Mouse (Mus musculus) cerebellum, adult 9-11 months (tissue): ENCODE data around the gene Usp53.
"Not testable (repeated sequence)": the region's sequence is repeated elsewhere in the genome, so short reads cannot be mapped to it uniquely, and the experiment has no call there.

Experiments
- DNase-seq: peaks from one replicate; pipeline ENCODE4 v3.0.0; 2022

Usp53 gene

DNA sequence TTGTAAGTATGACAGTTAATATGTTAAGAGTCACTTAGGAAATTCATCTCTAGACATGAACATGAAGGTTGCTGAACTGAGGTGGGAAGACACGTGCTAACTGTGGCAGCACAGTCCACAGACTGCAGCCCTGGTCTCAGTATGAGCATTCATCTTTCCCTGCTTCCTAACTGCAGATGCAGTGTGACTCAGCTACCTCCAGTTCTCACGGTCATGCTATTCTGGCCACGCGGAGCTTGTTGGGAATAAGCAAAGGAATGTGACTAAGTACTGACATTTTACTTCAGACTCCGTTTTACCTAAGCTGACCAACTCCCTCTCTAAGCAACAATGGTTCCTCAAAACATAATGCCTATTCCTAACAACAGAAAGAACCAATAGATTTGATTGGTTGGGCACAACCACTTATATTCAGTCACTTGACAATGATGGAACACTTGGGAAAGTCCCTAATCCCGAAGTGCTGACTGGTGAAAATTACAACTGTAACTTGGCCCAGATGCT is 40.9 kb downstream of the Usp53 start:
- DNase-seq: no peak

DNA sequence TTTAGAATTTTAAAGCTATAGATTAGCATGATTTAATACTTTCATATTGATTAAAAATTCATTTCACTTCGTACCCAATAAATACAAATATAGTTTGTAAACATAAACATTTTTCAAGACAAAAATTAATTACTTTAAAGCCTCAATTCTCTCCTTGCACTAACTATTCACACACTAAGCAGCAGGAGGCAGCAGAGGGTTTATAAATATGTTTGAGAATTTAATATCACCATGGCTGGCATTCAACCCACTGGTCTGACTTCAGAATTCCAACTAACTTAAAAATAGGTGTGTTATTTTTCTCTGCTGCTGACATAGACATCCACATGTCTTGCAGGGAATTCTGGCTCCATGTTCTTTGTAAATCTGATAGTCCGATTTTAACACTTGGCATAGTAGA is 45.1 kb downstream of the Usp53 start:
- DNase-seq: no peak

DNA sequence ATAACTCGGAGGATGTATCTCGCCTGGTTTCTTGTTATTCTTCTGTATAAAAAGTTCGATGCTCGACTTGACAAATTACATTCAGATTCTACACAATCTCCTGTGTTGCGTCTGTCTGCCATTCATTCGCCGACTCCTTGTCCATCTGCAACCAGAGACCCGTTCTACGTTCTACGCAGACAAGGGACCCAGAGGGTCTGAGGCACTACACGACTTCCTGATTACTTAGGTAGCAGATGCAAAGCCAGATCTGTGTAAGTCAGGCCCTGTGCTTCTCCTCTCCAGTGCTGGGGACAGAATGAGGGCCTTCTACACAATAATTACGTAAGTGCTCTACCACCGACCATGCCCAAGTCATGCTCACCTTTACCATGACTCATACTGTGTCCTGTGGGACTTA is 47.1 kb downstream of the Usp53 start:
- DNase-seq: not testable (repeated sequence)

DNA sequence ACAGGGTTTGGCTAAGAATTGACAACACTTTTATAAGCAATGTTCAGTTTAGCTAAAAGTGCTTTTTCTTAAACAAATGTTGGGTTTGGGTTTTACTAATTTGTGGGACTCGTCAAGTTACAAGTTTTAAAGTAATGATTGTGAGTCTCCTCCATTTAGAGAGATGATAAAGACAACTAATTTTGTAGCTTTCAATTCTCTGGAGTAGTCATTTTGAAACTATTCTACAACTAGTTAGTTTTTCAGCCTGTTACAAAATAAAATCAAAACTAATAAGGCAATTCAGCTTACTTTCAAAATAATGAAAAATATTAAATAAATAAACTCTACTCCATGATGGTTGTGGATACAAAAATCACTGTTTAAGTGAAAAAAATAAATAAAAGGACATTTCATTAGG is 51.8 kb downstream of the Usp53 start:
- DNase-seq: no peak

- DNase-seq: no peak
Observed at GRCm38 (mm10) chr3:122929723-122930122, 54.6 kb downstream of the Usp53 start.

- peak; percentile 97 for DNase-seq
Observed at GRCm38 (mm10) chr3:122924009-122924914, 60.0 kb downstream of the Usp53 start, which contains the start of gene 1810037I17Rik. TSS of gene 1810037I17Rik (plus strand) at chr3:122924203.

DNA sequence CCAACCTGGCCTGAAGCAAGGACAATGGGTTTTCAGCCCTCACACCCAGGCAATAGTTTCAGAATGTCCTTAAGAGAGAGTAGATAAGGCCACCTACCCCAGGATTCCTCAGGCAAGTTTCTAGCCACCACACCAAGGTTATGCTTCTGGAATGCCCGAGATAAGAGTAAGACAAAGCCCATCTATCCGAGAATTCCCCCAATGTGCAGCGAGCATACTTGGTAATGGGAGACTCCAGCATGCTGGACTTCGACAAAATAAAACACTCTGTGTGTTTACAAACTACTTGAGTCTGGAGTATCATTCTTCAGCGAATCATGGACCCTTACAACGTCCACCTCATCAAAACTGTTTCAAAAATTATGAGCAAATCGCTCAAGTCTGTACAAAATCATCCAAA is 61.2 kb downstream of the Usp53 start:
- peak; percentile 15 for DNase-seq

GRCm38 (mm10) chr3:122921676-122922527 is 62.4 kb downstream of the Usp53 start:
- DNase-seq: no peak

DNA sequence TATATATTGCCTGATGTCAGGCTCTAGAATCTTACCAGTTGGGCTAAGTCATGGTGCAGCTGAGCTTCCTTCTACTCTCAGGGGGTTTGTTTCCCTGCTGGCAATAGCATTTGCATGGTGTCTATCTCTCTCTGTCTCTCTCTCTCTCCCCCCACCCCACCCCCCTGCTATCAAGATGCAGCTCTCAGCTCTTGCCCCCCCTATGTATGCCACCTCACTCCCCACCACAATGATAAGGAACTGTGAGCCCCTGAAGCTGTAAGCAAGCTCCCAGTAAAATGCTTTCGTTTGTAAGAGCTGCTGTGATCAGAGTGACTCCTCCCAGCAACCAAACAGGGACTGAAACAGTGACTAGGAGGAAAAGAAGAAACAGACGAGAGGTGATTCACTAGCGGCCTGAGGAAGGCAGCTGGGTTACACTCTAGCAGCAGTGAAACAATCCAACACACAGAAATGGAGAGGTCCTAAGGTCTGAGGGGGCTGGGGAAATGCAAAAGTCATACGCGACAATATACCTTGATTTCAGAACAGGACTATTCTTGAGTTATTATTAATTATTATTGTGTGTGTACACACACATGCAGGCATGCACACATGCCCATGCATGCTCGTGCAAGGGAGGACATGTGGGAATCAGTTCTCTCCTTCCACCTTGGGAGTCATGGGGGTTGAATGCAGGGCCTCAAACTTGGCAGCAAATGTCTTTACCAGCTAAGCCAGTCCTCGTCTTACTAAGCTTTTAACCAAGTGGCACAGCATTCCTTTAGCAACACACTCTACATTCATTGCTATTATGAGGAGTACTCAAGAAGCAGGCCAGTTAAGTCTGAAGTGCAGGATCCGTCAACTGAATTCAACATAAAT is 63.5 kb downstream of the Usp53 start:
- no peak for DNase-seq

DNA sequence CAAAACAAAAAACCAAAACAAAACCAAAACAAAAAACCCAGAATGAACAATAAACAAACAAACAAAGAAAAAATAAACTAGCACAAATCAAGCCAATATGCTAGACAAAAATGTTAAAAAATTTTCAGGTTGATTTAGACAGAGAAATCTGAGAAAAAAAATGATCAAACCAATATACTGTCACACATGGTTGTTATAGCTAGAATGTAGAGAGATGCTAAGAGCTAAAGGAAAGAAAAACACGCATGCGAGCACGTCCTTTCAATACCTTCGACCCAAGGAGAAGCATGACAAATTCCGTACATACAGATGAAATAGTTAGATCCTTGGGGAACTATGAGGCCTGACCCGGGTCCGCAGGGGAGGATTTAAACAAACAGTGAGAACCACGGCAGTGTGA is 65.0 kb downstream of the Usp53 start, which contains the start of gene Gm10959:
Gene Gm10959 (minus strand): TSS at position 101 of the 400 bp plus-strand sequence.
- DNase-seq: no peak

DNA sequence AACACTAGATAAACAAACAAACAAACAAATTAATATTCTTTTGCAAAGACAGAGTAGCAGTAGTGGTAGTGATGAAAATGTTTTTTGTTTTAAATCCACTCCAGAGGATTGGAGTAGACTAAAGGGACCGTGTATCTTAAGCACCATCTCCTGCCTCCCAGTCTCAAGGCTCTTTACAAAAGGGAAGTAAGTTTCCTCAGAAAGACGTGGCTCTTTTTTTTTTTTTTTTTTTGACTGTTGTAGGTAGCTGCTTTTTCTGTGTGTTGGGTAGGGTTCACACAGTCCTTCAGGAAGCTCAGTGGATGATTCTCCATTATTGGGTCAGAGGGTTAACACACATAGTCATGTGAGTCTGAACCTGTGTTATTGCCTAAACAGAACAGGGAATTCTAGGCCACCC is 65.6 kb downstream of the Usp53 start:
- no peak for DNase-seq

GRCm38 (mm10) chr3:122916191-122916680 is 68.1 kb downstream of the Usp53 start:
- DNase-seq: no peak

- no peak for DNase-seq
Observed at GRCm38 (mm10) chr3:122915493-122915892, 68.8 kb downstream of the Usp53 start.

GRCm38 (mm10) chr3:122907841-122908240 is 76.5 kb downstream of the Usp53 start:
- DNase-seq: no peak

- DNase-seq: no peak
Observed at GRCm38 (mm10) chr3:122903746-122904433, 80.4 kb downstream of the Usp53 start.

GRCm38 (mm10) chr3:122898254-122898653 is 86.1 kb downstream of the Usp53 start:
- no peak for DNase-seq

DNA sequence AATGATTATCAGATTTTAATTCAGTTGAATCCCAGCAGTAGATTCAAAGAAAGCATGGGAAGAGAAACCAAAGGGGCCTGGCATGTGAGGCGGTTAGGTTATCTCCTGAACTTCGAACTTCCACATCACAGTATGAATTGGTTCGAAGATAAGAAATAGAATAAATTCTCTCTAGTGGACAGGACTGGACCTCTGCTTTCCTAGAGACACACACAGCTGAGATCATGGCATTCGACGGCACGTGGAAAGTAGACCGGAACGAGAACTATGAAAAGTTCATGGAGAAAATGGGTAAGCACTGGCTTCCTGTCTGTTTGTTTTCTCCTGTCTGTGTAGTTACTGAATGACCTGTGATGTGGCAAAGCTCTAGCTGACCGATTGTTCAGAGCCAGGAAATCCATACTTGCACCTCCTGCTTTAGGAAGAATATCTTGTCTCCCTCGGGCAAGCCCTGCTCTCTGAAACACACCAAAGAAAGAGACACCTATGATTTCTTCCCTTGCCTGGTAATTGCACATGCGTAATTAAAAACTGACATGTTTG is 89.0 kb downstream of the Usp53 start:
- no peak for DNase-seq

GRCm38 (mm10) chr3:122894772-122895171 is 89.5 kb downstream of the Usp53 start, which contains the start of gene Fabp2:
TSS of gene Fabp2 (plus strand) at chr3:122895072.
- DNase-seq: no peak

DNA sequence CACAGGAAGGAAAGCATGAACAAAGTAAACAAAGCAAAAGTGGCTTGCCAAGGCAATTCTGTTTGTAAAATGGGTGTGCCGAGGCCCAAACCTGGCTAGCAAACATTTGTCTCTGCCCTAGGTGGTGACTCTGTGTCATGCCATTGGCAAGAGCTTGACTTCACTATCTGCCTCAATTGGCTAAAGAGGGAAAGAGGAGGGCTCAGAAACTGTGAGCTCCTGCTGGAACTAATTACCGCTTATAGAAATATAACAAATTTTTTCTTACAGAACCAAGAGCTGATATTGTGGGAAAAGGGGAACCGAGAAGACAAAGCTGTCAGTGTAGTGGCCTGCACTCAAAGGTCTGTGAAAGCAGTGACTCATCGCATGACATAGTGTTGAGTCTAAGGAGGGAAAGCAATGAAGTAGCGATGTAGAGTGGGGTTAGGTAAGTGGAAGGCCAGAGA is 95.9 kb downstream of the Usp53 start:
- no peak for DNase-seq

DNA sequence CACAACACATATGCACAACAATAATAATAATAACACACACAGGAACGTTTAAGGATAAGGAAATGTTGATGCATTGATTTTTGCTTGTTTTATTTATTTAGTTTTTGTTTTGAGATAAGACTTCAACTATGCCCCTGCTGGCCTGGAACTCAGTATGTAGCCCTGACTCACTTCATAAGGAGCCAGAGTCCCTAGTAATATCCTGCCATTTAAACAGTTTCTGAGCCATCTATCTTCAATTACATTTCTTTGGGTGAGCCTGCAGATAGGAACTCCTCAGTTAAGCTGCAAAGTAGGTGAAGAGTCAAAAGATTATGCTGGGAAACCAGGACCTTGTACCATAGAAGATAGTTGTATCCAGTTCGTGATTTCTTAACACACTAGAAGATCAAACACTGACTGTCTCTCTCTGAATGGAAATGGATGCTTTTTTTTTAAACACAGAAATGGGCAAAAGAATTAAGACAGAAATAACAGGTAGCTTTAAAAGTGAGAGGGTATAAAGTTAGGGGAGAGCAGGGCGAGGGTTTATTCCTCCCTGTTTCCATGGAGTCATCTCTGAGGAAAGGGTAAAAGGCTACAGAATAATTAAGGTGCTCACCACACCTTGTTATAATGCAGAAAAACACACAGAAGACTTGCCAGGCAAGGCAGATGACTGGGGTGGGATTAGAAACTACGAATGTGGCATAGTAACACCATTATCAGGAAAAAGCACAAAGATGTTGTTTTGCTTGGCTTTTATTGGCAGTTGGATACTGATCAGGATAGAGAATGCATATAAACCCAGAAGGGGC is 96.6 kb downstream of the Usp53 start:
- DNase-seq: no peak
